Mouse (Mus musculus) megakaryocyte, adult 5-6 weeks (primary cell): ENCODE results near the gene Sez6. TPM values are rescaled to one million over a fixed set of nuclear protein-coding genes. Genes with fewer than 3 reads are reported as not detected.
A peak's percentile ranks its signal among the peaks of the same experiment; 100 is the strongest.

Source experiments
- ATAC-seq: 2 replicates; pipeline ENCODE4 v1.8.0; 2016; ENCODE audit warnings: mild to moderate bottlenecking, inconsistent platforms; ENCODE audit not compliant: poor library complexity, severe bottlenecking
- total RNA-seq, 2 experiments: library from RNA; stranded (forward) in 1 of 2; stranded (reverse) in 1 of 2; fragments of 153-499, 151-499 nt in 1 of 2; fragments of 221-1000, 200-1000 nt in 1 of 2; gene quantifications; 2 replicates each; pipeline versions ENCODE4 v1.2.3 to v1.2.4; 2015 to 2017

Gene Sez6
- total RNA-seq, 2 experiments from 2014 or later = not detected

- no peak for ATAC-seq
Observed at GRCm38 (mm10) chr11:77942230-77942629, 11.6 kb downstream of the Sez6 start.

GRCm38 (mm10) chr11:77947860-77948259 is 17.3 kb downstream of the Sez6 start:
- no peak for ATAC-seq

GRCm38 (mm10) chr11:77950125-77950685 is 19.6 kb downstream of the Sez6 start:
- ATAC-seq = no peak

GRCm38 (mm10) chr11:77950797-77951228 is 20.2 kb downstream of the Sez6 start:
- no peak for ATAC-seq

- no peak for ATAC-seq
Observed at GRCm38 (mm10) chr11:77953671-77954070, 23.1 kb downstream of the Sez6 start.

- no peak for ATAC-seq
Observed at GRCm38 (mm10) chr11:77956428-77956827, 25.8 kb downstream of the Sez6 start.

- ATAC-seq = no peak
Observed at GRCm38 (mm10) chr11:77958268-77958667, 27.7 kb downstream of the Sez6 start.

GRCm38 (mm10) chr11:77958932-77959331 is 28.3 kb downstream of the Sez6 start:
- ATAC-seq = no peak

- ATAC-seq = no peak
Observed at GRCm38 (mm10) chr11:77960199-77960598, 29.6 kb downstream of the Sez6 start.

- no peak for ATAC-seq
Observed at GRCm38 (mm10) chr11:77960898-77961297, 30.3 kb downstream of the Sez6 start.

GRCm38 (mm10) chr11:77962946-77963345 is 32.3 kb downstream of the Sez6 start:
- no peak for ATAC-seq

GRCm38 (mm10) chr11:77964415-77965095 is 34.0 kb downstream of the Sez6 start:
- ATAC-seq = no peak

GRCm38 (mm10) chr11:77965101-77966036 is 34.8 kb downstream of the Sez6 start:
- ATAC-seq = no peak

GRCm38 (mm10) chr11:77966037-77966391 is 35.4 kb downstream of the Sez6 start:
- no peak for ATAC-seq

- ATAC-seq = 0 out of 2 replicates have a peak, but pooled peaks have one; percentile 54
Observed at GRCm38 (mm10) chr11:77967114-77967513, 36.5 kb downstream of the Sez6 start.

GRCm38 (mm10) chr11:77968786-77969185 is 38.2 kb downstream of the Sez6 start:
- ATAC-seq = no peak

GRCm38 (mm10) chr11:77970718-77971117 is 40.1 kb downstream of the Sez6 start:
- no peak for ATAC-seq

GRCm38 (mm10) chr11:77973520-77973919 is 42.9 kb downstream of the Sez6 start:
- no peak for ATAC-seq

- ATAC-seq = no peak
Observed at GRCm38 (mm10) chr11:77974325-77974724, 43.7 kb downstream of the Sez6 start.

GRCm38 (mm10) chr11:77975873-77976272 is 45.3 kb downstream of the Sez6 start:
- no peak for ATAC-seq

- no peak for ATAC-seq
Observed at GRCm38 (mm10) chr11:77978161-77978560, 47.6 kb downstream of the Sez6 start.
